Mouse (Mus musculus) gastrocnemius, postnatal 36 days (tissue): Measurements from ENCODE around the gene Rcan2. TPM values are rescaled to one million over a fixed set of nuclear protein-coding genes. Genes with fewer than 3 reads are reported as not detected.
A peak's percentile ranks its signal among the peaks of the same experiment; 100 is the strongest.

Experiments
- DNase-seq, 2 experiments: peaks; one replicate each; pipeline ENCODE4 v3.0.0; 2022
- intact Hi-C: fragments of 180-260 bp; cut with DNase I; formaldehyde crosslinking; loops from one replicate; pipeline ENCODE4 v1.15.1; 2025
- total RNA-seq, 2 experiments: library from RNA; stranded (reverse); gene quantifications; 2 replicates each; pipeline ENCODE4 v1.2.3; 2021

Gene Rcan2
- total RNA-seq, 2 experiments from 2014 or later, result 45.3 to 46.6 TPM

DNA sequence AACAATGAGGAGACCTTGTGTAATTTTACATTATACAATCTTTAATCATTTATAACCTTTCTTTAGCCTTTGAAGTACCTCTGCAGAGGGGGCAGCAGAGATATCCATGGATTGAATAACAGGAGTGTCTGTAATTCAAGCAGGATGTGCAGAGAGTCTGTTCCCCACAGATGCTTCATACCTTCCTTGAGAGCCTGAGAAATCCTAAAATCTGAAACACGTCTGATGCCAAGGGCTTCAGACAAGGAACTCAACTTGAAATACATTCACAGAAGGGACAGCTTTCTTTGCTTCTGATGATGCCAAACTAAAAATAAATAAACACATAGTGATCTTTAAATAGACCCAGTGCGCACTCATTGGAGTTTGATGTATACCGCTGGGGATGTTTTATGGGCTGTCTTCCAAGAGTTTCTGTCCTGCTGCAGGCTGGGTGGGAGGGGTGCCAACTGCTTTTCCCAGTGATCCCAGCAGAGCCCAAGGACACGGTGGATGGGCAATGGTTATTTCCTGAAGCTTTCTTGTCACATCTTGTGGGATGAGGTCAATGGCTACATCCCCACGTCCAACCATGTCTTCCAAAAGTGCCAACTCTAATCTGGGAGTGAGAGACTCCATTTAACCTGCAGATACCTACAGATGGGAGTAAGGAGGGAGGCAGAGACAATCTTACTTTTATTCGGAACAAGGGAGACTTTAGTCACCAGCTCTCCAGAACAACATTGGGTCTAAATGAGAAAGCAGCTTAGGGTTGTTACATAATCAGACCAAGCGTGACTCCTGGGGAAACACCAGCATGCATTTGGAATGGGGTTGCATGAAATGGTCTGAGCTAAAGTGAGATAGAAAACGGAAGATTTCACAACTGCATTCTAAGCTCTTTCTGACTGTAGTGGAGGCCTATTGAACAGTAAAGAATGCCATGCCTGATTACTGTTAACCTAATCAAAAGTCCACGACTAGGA lies 102.9 kb downstream of the Rcan2 start:
- intact Hi-C loops, result no loop called here
- no peak for DNase-seq

DNA sequence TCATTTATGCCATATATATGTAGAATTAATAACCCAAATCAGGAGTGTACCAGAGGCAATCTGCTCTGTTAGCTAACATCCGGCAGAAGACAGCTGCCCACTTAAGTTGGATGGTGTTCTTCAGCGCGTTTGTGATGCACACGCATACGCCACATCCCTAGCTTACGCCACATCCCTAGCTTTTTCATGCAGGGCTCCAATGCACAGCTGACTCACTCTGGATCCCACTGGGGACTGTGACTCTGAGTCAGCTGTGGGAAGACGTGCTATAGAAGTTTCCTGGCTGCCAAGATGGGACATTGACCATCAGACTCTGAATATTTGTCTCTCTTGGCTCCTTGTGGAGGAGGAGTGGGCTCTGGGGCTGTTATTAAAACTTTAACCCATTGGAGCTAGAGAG lies 103.7 kb downstream of the Rcan2 start:
- DNase-seq, result no peak
- intact Hi-C loops, result no loop called here

DNA sequence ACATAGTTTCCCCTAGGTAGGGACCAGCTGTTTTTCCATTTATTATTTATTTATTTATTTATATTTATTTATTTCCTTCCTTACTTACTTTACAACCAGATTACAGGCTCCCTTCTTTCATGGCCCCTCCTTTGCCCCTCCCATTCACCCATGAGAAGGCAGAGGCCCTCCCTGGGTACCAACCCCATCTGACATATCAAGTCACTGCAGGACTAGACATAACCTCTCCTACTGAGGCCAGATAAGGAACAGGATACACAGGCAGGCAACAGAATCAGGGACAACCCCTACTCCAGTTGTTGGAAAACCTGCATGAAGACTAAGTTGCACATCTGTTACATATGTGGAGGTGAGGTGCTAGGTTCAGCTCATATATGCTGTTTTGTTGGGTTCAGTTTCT lies 105.6 kb downstream of the Rcan2 start:
- no peak for DNase-seq
- intact Hi-C loops, result no loop called here

DNA sequence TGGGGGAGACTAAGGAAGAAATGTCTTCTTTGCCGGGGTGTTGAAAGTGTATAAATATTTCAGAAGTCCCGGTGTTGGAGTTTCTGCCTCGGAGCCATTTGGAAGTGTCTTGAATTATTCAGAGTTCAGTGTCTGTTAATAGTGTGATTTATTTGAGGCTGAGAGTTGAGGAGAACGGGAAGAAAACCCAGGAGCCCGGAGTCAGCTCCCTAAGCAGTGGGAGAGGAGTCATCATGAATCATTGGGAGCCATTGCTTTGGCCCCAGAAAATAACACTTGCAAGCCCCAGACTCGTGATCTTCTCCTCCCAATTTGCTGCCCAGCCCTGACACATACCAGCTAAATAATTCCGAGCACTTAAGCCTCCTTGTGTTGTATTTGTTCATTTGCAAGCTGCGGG lies 115.0 kb downstream of the Rcan2 start:
- DNase-seq, result no peak
- intact Hi-C loops, result no loop called here

DNA sequence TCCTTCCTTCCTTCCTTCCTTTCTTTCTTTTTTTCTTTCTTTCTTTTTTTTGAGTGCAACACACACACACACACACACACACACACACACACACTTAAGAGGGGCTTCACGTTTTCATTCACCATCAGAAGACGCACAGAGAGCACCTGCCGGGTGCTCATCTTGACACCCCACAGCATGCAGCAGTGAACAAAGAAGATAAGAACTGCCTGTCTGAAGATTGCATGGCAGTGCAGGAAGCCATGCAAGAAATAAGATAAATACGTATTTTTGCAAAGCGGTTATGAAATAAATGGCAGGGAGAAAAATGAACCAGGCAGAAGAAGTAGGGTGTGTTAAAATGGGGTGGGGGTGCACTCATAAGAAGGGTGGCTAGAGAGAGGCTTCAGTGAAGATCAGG lies 116.0 kb downstream of the Rcan2 start:
- intact Hi-C loops, result no loop called here
- no peak for DNase-seq

DNA sequence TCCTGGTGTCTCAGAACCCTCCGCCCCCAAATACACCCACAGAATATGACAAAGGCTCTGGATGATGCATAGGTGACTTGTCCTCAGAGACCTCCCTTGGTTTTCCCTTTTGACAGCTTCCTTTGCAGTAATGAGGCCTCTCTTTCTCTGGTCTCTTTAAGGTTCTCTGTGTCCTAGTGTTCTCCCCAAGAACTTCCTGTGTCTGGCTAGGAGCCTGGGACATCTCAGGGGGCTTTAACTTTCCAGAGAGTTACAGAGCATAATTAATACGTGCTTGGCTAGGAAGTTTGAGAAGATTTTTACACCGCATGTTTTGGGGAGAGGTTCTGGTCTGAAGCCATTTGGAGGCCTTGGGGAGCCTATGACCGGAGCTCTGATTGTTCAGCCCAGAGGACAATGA lies 128.7 kb downstream of the Rcan2 start:
- peak in 1 of 2 experiments; percentile 13 for DNase-seq
- intact Hi-C loops, result no loop called here

DNA sequence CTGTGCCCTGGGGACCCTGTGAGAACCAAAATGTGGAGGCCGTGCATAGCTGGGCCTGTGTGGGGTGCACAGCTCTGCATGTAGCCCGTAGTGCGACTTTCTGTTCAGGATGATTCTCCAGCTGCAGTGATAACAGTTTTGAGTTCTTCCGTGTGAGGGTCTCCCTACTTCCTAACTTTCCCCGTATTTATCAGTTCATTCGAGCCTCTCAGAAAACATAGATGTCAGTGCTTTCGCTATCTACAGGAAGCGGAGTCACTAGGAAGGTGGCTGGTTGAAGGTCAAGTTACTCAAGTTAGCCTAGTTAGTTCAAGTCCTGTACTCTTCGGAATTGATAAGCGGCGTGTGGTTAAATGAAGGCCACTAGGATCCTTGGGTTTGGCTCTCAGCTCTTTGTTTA lies 130.6 kb downstream of the Rcan2 start:
- no peak for DNase-seq
- intact Hi-C loops, result no loop called here

DNA sequence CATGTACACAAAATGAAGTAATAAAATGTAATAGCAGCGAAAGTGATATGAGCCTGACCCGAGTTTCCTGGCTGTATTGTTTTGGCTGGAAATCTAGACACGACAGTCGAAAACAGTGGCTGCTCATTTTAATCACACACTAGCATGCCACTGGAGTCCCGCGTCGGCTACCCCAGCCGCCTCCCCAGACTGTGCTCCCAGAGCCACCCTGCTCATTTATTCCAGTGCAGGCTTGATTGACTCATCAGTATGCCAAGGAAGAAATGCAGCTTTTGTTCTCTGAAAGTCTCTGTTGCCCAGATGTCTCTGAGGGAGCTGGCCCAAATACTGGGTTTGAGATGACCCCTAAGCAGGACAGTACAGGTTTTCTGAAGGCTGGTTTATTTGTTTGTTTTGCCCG lies 132.9 kb downstream of the Rcan2 start:
- DNase-seq, result no peak
- intact Hi-C loops, result no loop called here

DNA sequence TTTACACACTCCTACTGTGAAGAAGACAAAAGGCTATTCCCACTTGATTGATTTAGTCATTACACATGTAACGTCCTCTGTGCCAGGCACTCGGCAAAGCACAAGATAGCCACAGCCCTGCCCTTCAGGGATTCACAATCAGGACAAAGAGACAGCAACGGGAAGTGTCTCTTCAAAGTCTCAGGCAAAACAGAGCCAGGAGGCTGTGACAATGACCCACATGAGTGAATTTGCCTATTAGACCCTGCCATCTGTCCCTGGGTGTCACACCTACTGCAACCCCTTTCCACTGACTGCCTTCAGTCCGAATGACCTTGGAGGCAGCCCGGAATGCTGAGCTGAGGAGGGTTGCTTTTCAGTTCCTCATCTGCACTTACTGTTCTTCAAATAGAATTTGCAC lies 151.1 kb downstream of the Rcan2 start:
- intact Hi-C loops, result no loop called here
- DNase-seq, result no peak

DNA sequence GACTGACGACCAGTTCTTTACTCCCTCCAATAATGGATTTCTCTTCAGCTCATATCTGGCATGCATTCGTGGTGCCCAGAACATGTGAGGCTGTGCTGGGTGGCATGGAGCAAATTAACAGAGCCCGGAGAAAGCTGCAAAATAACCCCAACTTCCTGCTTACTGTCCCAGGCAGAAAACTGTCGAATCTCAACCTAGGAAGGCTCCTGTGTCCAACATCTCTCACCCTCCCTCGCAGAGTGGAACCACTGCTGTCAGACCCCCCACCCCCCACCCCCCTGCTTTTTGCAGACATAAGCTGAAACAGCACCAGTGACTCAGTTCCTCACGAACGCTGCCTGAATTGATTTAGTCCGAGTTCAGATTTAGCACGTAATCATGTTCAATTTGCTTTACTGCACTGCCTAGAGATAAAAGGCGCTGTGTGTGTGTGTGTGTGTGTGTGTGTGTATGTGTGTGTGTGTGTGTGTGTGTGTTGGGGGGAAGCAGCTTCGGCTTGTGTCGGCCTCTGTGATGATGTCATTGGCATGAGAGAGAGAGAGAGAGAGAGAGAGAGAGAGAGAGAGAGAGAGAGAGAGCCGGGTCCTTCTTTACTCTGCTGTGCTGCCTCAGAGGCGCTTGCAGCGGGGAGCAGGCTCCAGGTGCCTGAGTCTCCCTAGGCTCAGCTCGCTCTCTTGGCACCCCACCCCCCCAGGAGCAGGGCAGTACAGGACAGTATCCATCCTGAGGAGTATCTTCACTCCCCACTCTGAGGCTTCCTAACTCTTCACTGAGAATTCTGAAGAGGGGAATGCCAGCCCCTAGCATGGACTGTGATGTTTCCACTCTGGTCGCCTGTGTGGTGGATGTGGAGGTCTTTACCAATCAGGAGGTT lies 151.7 kb downstream of the Rcan2 start:
- intact Hi-C loops, result no loop called here
- DNase-seq, result no peak

DNA sequence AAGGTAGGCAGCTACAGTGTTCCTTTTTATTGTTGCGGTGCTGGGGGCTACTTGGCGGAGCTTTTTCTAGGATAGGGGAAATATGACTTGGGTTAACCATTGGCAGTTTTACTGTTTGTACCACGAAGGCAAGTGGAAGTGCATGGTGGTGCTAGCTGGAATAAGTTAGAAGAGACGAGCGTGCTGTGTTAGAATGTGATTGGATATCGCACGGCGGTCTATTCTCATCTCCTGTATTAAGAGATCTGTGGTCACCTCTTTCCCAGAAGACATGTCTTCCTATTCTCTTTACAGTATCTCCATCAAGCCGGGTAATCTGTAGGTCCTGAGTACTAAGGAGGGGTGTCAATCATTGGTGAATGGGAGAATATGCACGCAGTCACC lies 152.4 kb downstream of the Rcan2 start:
- intact Hi-C loops, result no loop called here

DNA sequence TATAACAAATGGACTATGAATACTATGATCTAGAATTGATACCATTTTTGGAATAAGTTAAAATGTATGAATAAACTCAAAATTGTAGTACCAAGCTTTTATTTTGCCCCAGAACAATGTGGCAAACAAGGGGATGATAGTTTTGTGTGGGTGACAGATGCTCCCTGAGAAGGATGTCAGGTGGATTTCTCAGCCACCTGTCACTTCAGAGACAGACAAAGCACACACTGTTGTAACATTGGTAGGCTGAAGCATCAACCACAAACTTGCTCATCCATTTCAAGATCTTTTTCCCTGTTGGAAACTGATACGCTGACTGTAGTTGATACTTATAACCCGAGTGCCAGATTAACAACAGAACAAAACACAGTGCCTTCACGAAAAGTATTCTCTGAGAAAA lies 158.6 kb downstream of the Rcan2 start:
- intact Hi-C loops, result no loop called here
- no peak for DNase-seq

More for the DNA sequence above, 152.4 kb downstream of the Rcan2 start:
- no peak for DNase-seq

DNA sequence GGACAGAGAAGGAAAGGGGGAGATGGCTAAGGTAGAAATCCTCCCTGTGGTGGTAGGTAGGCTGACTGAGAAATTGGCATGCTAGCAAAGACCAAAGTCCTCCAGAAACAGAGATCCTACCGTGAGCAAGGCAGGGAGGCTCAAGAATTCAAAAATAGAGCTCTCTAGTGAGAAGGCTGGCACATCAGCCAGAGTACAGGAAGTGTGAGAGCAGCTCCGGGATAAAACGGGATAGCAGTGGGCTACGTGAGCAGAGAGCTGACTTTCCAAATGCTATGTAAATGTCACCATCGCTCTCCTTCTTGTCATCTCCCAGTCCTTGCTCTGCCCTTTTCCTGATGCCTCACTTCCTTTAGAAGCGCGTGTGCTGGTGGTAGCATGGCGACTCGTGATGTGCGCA lies 168.8 kb downstream of the Rcan2 start:
- no peak for DNase-seq
- intact Hi-C loops, result no loop called here

DNA sequence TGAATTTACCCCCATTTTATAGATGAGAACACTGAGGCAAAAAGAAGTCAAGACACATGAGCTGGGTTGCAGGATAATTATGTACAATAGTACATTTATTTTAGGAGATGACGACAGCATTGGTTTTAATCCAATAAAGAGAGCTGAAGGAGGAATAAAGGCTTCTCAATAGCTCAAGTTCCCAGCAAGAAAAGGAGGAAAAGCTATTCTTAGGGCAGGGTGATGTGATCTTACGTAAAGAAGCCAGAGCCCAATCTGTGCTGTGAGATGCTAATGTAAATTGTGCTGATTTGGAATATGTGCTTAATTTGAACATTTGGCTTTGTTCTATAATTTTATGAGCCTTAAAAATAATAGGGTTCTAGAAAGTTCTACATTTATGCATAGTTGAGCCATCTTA lies 176.4 kb downstream of the Rcan2 start:
- no peak for DNase-seq
- intact Hi-C loops, result no loop called here

DNA sequence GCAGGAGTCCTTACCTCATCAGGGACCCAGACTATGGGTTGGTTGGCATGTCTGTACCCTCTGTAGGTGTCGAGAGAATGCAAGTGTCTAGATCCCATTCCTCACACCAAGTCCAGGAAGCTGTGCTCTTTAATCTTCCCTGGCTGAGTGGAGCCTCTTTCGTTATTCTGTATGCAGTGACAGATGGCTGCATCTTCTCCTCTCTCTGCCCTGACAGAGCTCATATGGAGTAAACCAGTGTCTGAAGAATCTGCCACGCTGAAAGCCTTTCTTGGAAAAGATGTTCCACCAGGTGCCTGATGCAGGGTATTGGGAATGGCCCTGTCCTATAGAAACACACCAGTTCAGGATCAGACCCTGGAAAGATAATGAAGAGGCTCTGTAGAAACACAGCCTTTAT lies 178.8 kb downstream of the Rcan2 start:
- DNase-seq, result no peak
- intact Hi-C loops, result no loop called here

DNA sequence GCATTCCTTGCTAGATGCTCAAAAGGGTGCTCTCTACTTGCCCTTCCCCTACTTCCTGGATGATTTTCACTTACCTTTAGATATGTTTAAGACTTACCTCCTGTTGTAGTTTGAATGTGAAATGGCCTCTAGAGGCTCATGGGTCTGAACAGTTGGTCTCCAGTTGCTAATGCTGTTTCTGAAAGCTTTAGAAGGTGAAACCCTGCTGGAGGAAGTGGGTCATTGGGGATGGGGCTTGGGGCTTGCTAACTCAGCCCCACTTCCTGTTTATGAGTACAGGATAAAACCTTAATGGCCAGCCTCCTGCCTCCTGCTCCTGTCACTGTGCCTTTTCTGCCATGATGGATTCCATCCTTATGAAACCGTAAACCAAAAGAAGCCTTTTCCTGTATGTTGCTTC lies 181.4 kb downstream of the Rcan2 start:
- DNase-seq, result no peak
- intact Hi-C loops, result no loop called here

DNA sequence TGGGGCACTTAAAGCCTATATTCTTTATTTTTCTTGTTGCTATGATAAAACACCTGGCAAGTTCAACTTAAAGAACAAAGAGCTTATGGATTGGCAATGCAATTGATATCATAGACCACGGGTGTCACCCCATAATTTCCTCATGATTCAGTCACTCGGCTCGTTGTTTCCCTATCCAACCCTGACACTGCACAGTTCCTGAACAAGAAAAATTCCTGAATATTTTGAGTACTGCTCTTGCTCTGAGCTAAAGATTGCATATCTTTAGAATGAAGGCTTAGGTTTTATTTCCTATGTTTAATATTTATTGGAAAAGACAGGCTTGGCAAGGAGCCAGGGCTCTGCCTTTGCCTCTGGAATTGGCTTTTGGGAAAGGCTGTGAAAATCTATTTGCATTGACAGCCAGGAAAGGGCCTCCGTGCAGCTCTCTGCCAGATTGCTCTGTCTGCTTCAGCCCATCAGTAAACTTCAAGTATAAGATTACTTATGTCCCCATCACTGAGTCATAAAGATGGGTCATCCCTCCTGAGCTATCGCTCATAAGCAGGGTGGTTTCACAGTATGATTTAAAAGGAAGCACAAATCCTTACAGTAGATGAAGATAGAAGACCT lies 188.3 kb downstream of the Rcan2 start:
- DNase-seq, result no peak
- intact Hi-C loops, result no loop called here

DNA sequence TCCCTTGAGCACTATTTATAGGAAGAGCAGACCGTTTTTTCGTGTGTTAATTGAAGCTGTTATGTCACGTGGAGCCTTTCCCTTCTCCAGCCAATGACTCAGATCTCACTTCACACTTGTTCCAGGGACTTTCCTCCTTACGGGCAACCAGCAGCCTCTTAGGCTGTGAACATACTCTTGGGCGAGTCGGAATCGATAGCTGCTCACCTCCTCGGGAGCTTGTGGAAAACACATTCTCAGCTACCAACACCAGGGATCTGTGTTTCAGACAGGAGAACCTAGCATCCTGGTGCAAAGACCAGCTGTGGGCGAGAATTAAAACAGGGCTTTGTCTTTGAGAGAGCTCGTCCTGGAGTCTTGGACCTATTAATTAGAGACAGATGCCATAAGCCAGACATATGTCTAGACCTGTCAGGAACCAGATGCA lies 189.8 kb downstream of the Rcan2 start:
- no peak for DNase-seq
- intact Hi-C loops, result no loop called here

DNA sequence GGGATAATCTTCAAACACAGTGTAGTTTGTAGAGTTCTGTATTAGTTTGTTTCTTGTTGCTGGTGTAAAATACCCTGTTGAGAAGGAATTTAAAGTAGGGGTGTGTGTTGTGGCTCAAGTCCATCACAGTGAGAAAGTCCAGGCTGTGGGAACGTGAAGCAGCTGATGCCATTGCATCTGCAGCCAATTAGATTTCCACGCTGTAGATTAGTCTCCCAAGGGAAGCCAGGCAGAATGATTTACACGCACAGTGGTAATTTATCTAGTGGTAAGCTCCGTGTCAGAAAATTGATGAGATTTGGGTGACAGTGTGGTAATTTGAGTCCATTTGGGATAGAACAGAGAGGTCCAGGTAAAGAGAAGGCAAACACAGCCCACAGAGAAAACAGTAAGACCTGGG lies 192.9 kb downstream of the Rcan2 start:
- no peak for DNase-seq
- intact Hi-C loops, result no loop called here

DNA sequence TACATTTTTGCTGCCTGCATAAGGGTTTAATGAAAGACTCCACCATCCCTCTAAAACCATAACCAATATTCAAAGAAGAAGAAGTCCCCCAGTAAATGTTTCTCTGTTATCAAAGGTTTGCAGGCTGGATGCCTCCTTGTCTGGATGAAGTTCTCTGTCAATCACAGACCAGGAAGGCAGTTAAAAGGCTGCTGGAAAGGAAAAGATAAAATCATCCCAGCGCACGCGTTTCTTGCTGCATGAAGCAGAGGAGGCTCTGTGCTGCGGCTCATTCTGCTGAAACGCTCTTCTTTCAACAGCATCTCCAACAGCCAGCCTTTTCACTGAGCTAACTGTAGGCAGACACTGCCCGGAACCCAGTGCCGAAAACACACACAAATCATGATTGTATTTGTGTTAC lies 196.4 kb downstream of the Rcan2 start:
- DNase-seq, result no peak
- intact Hi-C loops, result no loop called here

DNA sequence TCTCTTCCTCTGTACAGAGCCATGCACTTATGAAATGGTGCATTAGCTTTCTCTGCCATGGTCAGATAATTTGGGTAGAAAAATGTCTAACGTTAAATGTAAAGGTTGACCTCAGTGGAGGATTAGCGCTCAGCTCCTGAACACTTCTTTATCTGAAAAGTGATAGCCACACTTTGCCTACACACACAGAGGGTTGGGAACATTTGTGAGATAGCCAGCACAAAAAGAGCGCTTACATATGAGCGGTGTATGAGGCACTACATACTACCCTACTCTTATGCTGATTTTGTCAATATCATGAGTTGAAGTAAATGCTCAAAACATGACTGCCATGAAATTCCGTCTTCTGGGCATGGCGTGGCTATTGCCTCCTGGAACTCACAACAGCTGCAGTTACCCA lies 196.9 kb downstream of the Rcan2 start:
- DNase-seq, result no peak
- intact Hi-C loops, result no loop called here
